Mouse (Mus musculus) stomach, postnatal 0 days (tissue): ENCODE data around the gene Dcp1b.

ENCODE experiments used
- CTCF ChIP-seq: IDR thresholded peaks from 2 replicates; pipeline ENCODE4 v1.5.1; 2016; ENCODE audit warnings: antibody characterized with exemption, low read depth, mild to moderate bottlenecking, moderate library complexity
- EP300 ChIP-seq: optimal IDR thresholded peaks from 2 replicates; pipeline ENCODE3; 2016; ENCODE audit warnings: antibody characterized with exemption

DNA sequence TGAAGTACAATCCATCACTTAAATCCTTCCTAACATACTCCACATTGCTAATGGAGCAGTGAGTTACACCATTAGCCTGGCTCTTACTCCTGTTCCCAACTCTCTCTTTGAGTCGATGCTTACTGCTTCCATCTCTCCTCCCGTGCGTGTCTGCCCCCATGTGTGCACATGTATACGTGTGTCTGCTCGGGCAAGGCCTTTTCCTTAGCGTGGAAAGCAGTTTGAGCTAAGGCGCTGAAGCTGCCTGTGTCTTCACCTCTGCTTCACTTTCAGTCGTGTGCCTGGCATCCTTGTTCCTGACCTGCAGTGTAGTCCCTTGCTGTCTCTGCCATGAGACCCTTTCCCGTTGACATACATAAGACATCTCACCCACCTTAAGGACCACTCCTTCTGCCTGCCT, 7.2 kb downstream of the Dcp1b start:
- TF ChIP-seq CTCF (no peak), EP300 (no peak)
